Mouse (Mus musculus): ENCODE measurements around the gene Bach2.
A peak's percentile ranks its signal among the peaks of the same experiment; 100 is the strongest.

The Bach2 gene

GRCm38 (mm10) chr4:32225191-32225590, 13.4 kb upstream of the Bach2 start:
- no peak for DNase-seq (ENCODE audit: low read depth, low spot score)

DNA sequence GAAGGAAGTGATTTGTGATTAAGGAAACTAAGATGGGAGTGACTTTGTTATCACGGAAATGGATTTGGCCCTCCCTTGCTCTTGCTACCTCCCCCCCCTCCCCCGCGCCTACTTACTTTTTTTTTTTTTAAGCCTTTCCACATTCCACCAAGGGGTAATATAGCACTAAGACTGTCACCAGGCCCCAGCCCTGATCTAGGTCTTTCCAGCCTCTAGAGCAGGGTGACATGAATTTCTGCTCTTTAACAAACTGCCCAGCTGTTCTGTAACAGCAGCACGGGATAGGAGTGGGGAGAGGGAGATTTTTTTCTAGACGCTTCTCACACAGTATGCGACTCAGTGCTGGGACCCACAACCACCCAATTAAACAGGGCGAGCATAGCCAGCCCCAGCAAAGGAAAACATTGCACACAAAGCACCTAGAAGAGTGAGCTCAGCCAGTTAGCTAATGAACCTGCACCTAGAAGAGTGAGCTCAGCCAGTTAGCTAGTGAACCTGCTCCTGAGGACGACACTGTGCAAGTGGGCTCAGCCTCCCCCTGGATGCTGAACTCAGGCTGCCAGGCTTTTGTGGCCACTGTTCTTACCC, 10.5 kb upstream of the Bach2 start:
- DNase-seq (ENCODE audit: low read depth, low spot score) = no peak

DNA sequence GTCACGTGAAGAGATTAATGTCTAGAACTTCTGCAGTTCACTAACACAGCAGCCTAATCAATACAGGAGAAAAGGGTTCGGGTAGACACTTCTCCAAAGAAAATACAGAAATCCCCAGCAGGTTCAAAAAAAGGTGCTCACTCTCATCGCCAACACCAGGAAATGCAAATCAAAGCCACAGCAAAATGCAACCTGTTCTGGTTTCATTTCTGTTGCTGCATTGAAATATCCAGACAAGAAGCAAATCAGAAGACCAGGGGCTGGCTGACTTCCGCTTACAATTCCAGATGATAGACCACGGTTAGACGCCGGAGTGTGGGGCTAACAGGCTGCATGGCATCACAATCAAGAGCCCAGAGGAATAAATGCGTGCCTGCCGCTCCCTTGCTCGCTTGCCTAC, 9.3 kb upstream of the Bach2 start:
- DNase-seq (ENCODE audit: low read depth, low spot score) = no peak

DNA sequence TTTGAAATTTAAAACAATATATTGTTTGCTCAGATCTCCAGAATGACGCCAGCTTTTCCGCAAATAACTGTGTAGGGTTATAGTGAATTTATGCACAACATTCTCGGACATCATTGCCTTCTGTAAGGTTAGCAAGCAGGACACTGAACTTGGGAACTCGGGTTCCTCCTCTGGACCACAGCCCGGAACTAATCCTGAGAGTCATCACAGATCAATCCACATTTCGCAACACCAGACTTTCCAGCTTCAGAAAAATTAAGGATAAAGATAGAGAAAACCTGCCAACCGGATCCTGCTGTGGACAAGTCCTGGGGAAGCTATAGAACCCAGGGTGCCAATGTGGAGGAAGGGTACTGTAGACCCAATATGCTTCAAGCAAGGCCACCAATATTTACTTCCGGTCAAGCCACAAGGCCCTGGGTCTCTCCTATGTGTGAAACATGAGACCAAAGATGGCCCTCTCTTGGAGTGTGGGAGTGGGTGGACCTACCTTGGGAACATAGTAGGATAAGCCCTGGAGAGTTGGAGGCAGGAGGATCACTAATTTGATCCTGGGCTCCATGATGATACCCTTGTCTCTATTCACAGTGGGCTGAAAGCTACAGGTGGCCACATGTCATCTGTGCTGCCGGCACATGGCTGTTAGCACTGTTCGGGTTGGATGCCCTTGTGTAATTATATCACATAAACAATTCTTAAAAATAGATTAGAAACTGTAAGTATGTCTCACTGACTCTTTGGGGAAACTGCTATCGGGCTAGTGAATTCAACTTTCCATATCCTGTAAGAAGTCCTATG, 7.1 kb upstream of the Bach2 start:
- no peak for DNase-seq (ENCODE audit: low read depth, low spot score)

DNA sequence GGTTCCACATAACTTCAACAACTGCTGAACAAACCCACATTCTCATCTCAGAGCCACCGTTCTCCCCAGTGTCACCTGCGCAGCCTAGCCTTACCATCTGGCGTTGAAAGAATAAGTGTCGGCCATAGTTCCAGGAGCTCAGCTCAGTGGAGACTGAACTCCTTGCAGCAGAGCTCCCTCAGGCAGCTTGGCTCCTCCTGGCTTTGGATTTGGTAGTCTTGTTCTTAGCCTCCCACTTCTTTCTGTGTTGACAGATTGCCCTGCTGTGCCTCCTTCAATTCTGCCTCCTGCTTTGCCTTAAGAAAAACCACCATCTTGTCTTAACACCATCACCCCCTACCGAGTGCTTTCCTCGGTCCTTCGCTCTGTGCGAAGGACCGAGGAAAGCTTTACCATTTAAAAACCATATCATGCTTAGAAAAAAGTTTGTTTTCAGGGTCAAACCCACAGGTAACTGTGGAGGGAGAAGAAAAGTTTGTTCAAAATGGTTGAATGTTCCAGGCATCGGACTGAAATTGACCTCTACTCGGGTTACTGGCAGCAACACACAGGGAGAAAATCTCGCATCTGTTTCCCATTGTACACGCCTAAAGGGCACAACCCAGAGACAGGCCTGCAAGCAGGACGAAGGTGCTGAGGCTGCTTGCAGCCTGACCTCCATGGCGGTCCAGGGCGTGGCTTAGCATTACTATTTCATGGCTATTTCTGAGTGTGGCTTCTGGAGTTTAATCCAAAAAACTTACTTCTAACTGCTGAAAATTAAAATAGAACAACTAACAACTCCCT, 2.5 kb upstream of the Bach2 start:
- DNase-seq (ENCODE audit: low read depth, low spot score) = no peak

GRCm38 (mm10) chr4:32238921-32239748, 531 bp downstream of the Bach2 start:
- no peak for DNase-seq (ENCODE audit: low read depth, low spot score)

GRCm38 (mm10) chr4:32239749-32240131, 1.1 kb downstream of the Bach2 start:
- DNase-seq (ENCODE audit: low read depth, low spot score) = peak; percentile 64

DNA sequence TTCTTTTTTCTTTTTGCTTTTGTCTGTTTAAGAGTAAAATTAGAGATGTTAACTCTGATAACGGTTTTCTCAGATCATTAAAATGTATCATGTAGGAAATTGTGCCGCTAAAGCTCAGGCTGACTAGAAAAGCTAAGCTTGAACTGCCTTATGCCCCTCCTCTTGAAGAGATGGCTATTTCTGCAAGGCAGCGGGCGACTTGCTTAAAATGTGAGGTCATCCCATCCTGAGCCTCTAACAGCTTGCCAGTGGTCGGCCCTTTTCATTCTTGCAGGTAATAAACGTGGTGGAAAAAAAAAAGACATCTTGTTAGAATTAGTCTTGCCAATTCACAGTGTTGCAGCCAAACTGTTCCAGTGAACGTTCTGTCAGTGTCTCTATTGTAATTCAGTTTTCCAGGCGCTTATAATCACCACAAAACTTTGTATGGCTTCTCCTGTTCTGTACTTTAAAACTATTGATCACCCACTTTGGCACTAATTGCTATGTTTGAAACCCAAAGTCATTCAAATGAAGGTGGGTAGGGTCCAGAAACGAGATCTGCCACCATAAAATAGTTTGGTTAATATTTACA, 1.9 kb downstream of the Bach2 start:
- no peak for DNase-seq (ENCODE audit: low read depth, low spot score)

DNA sequence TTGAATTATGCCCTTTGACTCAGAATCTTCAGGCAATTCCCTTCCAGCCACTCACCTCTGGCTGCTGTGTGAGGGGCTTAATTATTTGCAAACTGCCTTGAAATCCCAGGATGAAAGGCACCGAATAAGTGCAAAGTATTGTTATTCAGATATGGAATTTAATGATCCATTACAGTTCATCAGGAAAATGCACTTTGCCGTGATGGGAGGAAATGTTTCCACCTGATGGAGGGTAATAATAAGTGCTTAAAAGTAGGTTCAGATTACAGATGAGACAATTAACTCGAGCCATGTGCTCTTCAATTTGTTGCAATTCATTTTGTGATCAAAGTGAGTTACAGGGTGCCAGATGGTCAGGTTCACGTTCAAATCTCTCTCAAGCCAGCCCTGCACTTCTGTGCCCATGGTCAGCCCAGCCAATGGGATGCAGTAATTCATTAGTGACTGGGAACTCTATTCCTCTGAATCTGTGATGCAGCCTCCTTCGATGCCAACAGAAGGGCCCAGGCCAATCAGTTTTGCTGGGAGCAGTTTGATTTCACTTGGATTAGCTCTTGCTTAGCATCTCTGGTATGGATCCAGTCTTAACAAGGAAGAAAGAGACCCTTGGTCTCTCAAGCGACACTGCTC, 2.9 kb downstream of the Bach2 start:
- no peak for DNase-seq (ENCODE audit: low read depth, low spot score)

GRCm38 (mm10) chr4:32242122-32242615, 3.6 kb downstream of the Bach2 start:
- DNase-seq (ENCODE audit: low read depth, low spot score) = no peak

- no peak for DNase-seq (ENCODE audit: low read depth, low spot score)
These were observed 4.9 kb downstream of the Bach2 start for GRCm38 (mm10) chr4:32243458-32243857.

- DNase-seq (ENCODE audit: low read depth, low spot score) = no peak
These were observed 5.6 kb downstream of the Bach2 start for GRCm38 (mm10) chr4:32244092-32244745.

DNA sequence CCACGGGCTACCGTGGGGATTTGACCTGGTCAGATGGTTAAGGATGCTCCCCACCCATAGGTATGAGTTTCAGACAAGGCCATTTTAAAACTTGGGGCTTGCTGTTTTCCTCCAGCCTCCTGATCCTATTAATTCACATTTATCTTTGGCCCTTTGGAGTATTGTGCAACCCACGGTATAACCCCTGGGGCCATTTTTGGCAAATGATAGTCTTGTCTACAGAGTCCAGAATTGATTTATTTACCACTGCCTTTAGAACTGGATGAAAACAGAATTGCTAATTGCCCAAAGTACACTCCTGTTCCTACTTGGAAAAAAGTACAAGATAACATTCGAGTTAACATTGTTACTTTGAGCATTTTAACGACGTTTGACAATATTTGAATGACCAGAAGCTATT, 7.0 kb downstream of the Bach2 start:
- no peak for DNase-seq (ENCODE audit: low read depth, low spot score)

- DNase-seq (ENCODE audit: low read depth, low spot score) = no peak
These were observed 7.4 kb downstream of the Bach2 start for GRCm38 (mm10) chr4:32246020-32246419.

DNA sequence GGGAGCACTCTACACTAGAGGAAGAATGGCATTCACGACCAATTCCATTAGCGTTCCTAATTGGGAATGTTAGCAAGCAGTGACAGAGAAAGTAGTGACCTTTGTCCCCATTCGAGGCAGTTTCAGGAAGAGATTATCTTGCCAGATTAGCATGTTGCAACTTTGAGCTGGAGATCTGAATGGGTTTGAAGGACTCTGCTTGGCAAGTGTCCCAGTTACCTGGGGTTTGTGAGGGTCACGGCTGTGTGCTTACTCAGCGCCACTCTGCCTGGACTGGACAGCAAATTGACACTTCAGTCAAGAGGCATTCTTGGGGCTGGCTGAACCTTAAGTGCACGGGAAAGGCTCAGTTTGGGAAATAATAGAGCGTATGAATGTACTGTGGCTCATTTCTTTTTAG, 8.2 kb downstream of the Bach2 start:
- no peak for DNase-seq (ENCODE audit: low read depth, low spot score)

DNA sequence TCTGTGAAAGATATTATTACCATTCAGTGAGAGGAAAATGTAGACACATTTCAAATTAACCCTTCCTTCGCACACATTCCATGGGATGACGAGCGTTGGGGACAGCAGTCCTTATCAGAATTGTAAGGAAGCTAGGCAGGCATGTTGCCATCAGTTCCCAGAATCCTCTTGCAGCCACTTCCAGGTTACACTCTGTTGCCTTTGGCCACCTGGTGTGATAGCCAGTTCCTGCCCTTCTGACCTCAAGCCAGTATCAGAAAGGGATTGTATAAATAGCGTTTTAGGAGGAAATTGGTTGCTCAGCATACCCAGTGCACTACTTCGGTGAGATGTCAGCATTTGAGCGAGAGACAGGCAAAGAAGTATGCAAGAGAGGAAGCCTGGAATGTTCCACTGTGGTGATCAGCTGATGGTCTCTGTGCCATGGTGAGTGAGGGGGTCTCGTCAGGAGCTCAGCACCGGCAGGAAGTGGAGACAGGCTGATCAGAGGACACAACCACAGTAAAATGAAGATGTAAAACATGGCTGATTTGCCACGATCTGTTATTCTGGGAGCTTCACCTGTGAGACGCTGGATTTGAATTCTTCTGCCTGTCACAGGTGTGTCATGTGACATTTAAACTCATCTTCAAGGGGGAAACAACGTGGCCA, 9.0 kb downstream of the Bach2 start:
- DNase-seq (ENCODE audit: low read depth, low spot score) = no peak

DNA sequence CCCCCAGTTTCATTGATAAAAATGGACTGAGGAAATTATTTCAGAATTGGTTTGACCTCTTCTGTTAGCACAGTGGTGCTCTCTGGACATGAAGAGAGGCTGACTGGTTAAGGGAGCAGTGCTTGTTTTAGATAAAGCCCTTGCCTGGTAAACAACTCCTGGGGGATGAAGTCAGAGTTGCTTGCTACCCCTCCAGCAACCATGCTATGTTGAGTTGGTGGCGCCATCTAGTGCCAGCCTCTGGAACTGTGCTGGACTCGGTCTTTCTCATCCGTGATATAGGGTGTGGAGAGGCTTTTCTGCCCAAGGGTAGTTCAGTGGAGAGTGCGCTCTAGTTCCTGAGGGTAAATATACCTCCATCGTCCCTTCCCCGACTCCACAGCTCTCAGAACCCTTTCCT, 9.6 kb downstream of the Bach2 start:
- peak; percentile 51 for DNase-seq (ENCODE audit: low read depth, low spot score)

DNA sequence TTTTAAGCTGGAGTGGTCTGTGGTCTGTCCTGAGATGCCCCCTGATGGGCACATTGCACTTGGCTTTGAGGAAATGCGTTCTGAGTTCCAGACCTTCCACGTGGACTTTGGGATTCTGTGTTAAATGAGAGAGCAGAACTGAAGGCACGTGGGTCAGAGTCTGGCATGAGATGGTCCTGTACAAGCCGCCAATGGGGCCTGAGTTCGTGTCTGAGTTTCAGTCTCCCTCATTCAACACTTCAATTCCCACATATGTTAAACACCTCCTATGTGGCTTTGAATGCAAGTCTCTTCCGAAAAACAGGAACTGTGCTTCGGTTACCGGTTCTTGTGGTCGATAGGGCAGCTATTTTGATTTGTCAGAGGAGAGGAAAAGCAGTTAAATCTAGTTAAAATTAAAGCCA, 10.4 kb downstream of the Bach2 start:
- DNase-seq (ENCODE audit: low read depth, low spot score) = no peak

- DNase-seq (ENCODE audit: low read depth, low spot score) = no peak
These were observed 11.2 kb downstream of the Bach2 start for GRCm38 (mm10) chr4:32249748-32250332.
